Mouse (Mus musculus) embryonic fibroblast, embryonic 13.5 days (primary cell): ENCODE measurements at regions not wholly inside any gene's neighbourhood (a gene's known extent, or its start where the extent isn't known, plus 50 kb on each side); places are given as distances from the start of the nearest gene placed in this dataset.

Experiments used
- CTCF ChIP-seq: IDR thresholded peaks from 2 replicates; pipeline ENCODE4 v1.5.1; 2011; ENCODE audit warnings: mild to moderate bottlenecking, control low read depth, low read length, moderate library complexity, borderline replicate concordance; ENCODE audit not compliant: insufficient read depth
- POLR2A ChIP-seq: IDR thresholded peaks from 2 replicates; pipeline ENCODE4 v1.6.1; 2011; ENCODE audit warnings: low read depth, mild to moderate bottlenecking, control low read depth, low read length, moderate library complexity

DNA sequence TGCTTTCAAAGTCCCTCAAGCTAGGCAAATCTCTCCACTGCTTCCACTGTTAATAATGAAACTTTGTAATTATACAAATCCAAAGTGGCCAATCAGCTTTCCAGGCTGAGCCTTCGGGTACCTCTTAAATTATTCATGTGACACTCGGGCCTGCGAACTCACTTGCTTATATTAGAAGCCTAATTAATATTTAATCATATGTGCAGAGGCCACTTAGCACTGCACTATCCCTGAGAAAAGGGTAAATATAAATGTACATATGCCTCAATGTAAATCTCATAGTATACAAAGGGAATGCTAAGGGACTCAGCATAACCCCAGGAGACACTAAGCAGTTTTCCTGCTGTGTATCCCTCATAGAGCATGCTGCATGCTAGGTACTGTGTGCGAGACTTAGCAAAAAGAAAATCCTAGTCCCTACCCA is 277.2 kb upstream of the Mms22l start:
- TF ChIP-seq CTCF (no peak), POLR2A (no peak)
